ENCODE assay signal across 10 mouse cellular contexts in genomic region chr1:135711126-135711525, GRCm38 (mm10). TPM values are rescaled to one million over a fixed set of nuclear protein-coding genes. Genes with fewer than 3 reads are reported as not detected.
DNase-seq lines count a peak whose midpoint lies in the region; ATAC-seq lines count a peak whose summit lies in the region.
"Had no signal": no experiment of that assay in that cellular context is flagged by ENCODE, and none has a peak within 500 bp of the region (broad histone marks: within the 10 kb centered on the region; RNA-seq: fewer than 3 reads in every experiment).

No protein-coding gene starts in this region.

- peak; percentile 42 for DNase-seq in adrenal gland, postnatal 14 days
- no peak for DNase-seq in adrenal gland, postnatal 4 days (ENCODE audit: low spot score in 2 of 2)
- peak; percentile 44 for DNase-seq in kidney, postnatal 14 days
- DNase-seq in retina, postnatal 1 day, result no peak
- DNase-seq in layer of hippocampus, postnatal 36 days, result no peak
- DNase-seq: forebrain, postnatal 0 days had no signal

- no peaks in the 10 kb centered on the region for H3K9me3 ChIP-seq in kidney, embryonic 14.5 days (ENCODE audit: control insufficient read depth, low read length)

- no peak overlapping the region for H3K27ac ChIP-seq in kidney, embryonic 14.5 days (ENCODE audit: low read depth, low read length)
- H3K27ac ChIP-seq in brown adipose tissue, adult 24 weeks (replicated peaks; ENCODE audit: low read depth, low read length), result peak overlapping the region; percentile 15; the same call in 1 of the 2 replicates
- H3K27ac ChIP-seq: liver, embryonic 12.5 days had no signal

- H3K4me2 ChIP-seq in kidney, embryonic 14.5 days (replicated peaks; ENCODE audit: low read depth, low read length), result no peak overlapping the region
- H3K4me2 ChIP-seq: liver, embryonic 12.5 days had no signal

- H3K9ac ChIP-seq in kidney, embryonic 14.5 days (ENCODE audit: low read depth, low read length), result no peak overlapping the region
- H3K9ac ChIP-seq: forebrain, postnatal 0 days; liver, embryonic 12.5 days had no signal

- no peaks in the 10 kb centered on the region for H3K36me3 ChIP-seq in kidney, embryonic 14.5 days (ENCODE audit: control insufficient read depth, insufficient read depth, low read length)
- H3K36me3 ChIP-seq: liver, embryonic 12.5 days had no signal

- H3K4me1 ChIP-seq in kidney, embryonic 14.5 days (ENCODE audit: control insufficient read depth, insufficient read depth, low read length), result no peaks in the 10 kb centered on the region
- H3K4me1 ChIP-seq in brown adipose tissue, adult 24 weeks (ENCODE audit: control insufficient read depth, insufficient read depth, insufficient read length, low read length), result peaks cover 3% of the 10 kb centered on the region; the same call in 1 of the 2 replicates

- no peak overlapping the region for H3K4me3 ChIP-seq in kidney, embryonic 14.5 days (ENCODE audit: low read length)
- no peak overlapping the region for H3K4me3 ChIP-seq in brown adipose tissue, adult 24 weeks (ENCODE audit: insufficient read depth, low read depth, low read length)
- H3K4me3 ChIP-seq: liver, embryonic 12.5 days had no signal

- WGBS in kidney, embryonic 14.5 days, result 39% methylated on average over 7 of the region's 7 CpGs

- H3K27me3 ChIP-seq in kidney, embryonic 14.5 days (ENCODE audit: control insufficient read depth, insufficient read depth, low read length), result no peaks in the 10 kb centered on the region
- H3K27me3 ChIP-seq: liver, embryonic 12.5 days had no signal

- no peak for ATAC-seq in kidney, embryonic 14.5 days (ENCODE audit: low FRiP score, low TSS enrichment)
- 0 out of 2 replicates have a peak, but pooled peaks have one; percentile 16 for ATAC-seq in megakaryocyte-erythroid progenitor cell, adult 5-6 weeks (replicated peaks; ENCODE audit: low FRiP score, low TSS enrichment, poor library complexity, severe bottlenecking)
- ATAC-seq: forebrain, postnatal 0 days; liver, embryonic 12.5 days had no signal

RNA-seq across cellular contexts. Expression of gene Csrp1, which starts 8.7 kb away (rescaled TPM):
- 70.1 and 88.2 TPM in 2 replicates for total RNA-seq in adrenal gland, postnatal 14 days (2021)
- 100 to 1,000 TPM in 1 of 2 experiments, 10 to 100 TPM in 1; 98.5 to 108 TPM for total RNA-seq in adrenal gland, postnatal 4 days (2021)
- polyA plus RNA-seq in kidney, embryonic 14.5 days (2014; fragmentation: Nextera tagmentation; extraction: Ambion mirVana), result 109 and 114 TPM in 2 replicates
- 33.7 and 37.2 TPM in 2 replicates for polyA plus RNA-seq in brown adipose tissue, adult 24 weeks (2012; ENCODE audit: insufficient read depth, insufficient read length, missing spikeins)
- total RNA-seq in megakaryocyte-erythroid progenitor cell, adult 5-6 weeks (2014; fragmentation: Nextera tagmentation), result 77.6 and 100 TPM in 2 replicates
- total RNA-seq in megakaryocyte-erythroid progenitor cell, adult 5-6 weeks (2017), result 91.4 and 112 TPM in 2 replicates
- total RNA-seq in layer of hippocampus, postnatal 36 days (2021), result 100 to 1,000 TPM; 211 to 220 TPM

RNA-seq across cellular contexts. Expression of gene Phlda3, which starts 54.8 kb away (rescaled TPM):
- total RNA-seq in adrenal gland, postnatal 14 days (2021), result 44.9 and 49.5 TPM in 2 replicates
- total RNA-seq in adrenal gland, postnatal 4 days (2021), result 10 to 100 TPM; 25.1 to 33.6 TPM
- polyA plus RNA-seq in kidney, embryonic 14.5 days (2014; fragmentation: Nextera tagmentation; extraction: Ambion mirVana), result 85.6 and 102 TPM in 2 replicates
- 498 and 651 TPM in 2 replicates for polyA plus RNA-seq in brown adipose tissue, adult 24 weeks (2012; ENCODE audit: insufficient read depth, insufficient read length, missing spikeins)
- total RNA-seq in megakaryocyte-erythroid progenitor cell, adult 5-6 weeks (2014; fragmentation: Nextera tagmentation), result 1.8 and 7.6 TPM in 2 replicates
- 0.94 and 2.1 TPM in 2 replicates for total RNA-seq in megakaryocyte-erythroid progenitor cell, adult 5-6 weeks (2017)
- 10 to 100 TPM; 14.0 to 16.6 TPM for total RNA-seq in layer of hippocampus, postnatal 36 days (2021)

Comparison
In these comparisons a context has a peak if more than half of its experiments do, and no peak if none do; other contexts are left out.
1. DNase-seq: peak in adrenal gland, postnatal 14 days (single experiment) and kidney, postnatal 14 days (single experiment); none in adrenal gland, postnatal 4 days (0 of 2), retina, postnatal 1 day (single experiment) and layer of hippocampus, postnatal 36 days (0 of 2).